Mouse (Mus musculus) megakaryocyte, embryonic 14.5 days (primary cell): ENCODE results near the gene Ago1.

Experiments used
- FLI1 ChIP-seq: IDR thresholded peaks from 2 replicates; pipeline ENCODE4 v1.6.1; 2012; ENCODE audit warnings: low read length, inconsistent platforms, mixed read lengths
- GATA1 ChIP-seq: IDR thresholded peaks from 3 replicates; pipeline ENCODE4 v1.6.1; 2012; ENCODE audit warnings: mixed read lengths, low read length, inconsistent platforms, borderline replicate concordance

- no peak for TF ChIP-seq GATA1
- TF ChIP-seq FLI1: no peak
These were observed 40.7 kb upstream of the Ago1 start for GRCm38 (mm10) chr4:126509072-126509471.
